Mouse (Mus musculus): Measurements from ENCODE around the gene Tspan18.
A peak's percentile ranks its signal among the peaks of the same experiment; 100 is the strongest.

Gene Tspan18

DNA sequence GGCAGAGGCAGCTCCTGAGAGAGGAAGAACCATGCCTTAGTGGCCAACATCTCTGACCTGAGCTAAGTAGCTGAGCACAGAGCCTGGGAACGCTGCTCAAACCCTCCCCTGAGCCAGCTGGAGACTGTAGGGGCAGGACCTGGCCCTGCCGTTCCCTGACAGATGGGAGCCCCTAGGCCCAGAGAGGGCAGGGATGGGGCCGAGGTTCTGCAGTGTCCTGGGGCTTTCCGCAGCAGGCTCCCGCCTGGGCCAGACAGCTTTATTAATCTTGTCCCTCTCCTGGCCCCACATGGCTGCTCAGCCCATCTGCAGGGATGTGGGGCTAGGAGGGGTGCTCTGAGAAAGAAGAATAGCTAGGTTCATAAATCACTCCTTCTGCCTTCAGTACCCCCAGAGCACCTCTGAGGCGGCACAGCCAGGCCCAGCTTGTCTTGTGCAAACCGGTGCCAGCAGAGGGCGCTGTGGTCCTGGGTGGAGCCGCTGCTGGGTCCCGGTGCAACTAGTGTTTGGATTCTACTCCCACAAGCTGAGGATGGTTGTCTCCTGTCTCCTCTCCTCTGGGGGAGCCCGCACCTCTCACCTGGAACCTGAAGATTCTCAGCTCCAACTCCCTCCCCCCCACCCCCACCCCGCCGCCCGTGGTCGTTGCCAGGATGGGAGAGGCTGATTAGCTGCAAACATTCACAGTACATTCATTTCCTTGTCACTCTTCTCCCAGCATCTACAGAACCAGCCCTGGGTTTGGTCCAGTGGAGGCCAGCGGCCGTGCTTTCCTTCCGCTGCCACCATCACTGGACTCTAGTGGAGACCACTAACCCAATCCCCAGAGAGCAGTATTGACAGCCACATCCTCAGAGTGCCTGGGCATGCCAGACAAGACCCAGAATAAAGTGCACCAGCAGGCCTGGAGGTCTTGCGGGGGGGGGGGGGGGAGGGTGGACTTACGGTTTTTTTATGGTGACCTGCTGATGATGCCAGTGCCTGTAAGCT lies 107.4 kb downstream of the Tspan18 start:
- TF ChIP-seq NANOG (IDR thresholded peaks at IDR 0.05; ENCODE audit: borderline replicate concordance, low read length) (no peak), CTCF (conservative IDR thresholded peaks at IDR 0.05; ENCODE audit: low read length) (peak; percentile 63), POU5F1 (IDR thresholded peaks at IDR 0.05; ENCODE audit: borderline replicate concordance, low read length) (no peak)
- 0 out of 2 replicates have a peak overlapping the region, but pooled peaks have one; percentile 10 for H3K4me3 ChIP-seq (replicated peaks; ENCODE audit: low read length)
- peaks cover 37% of the 10 kb centered on the region for H3K27me3 ChIP-seq (ENCODE audit: insufficient read depth, low read length)
- no peaks in the 10 kb centered on the region for H3K9me3 ChIP-seq (ENCODE audit: low read length)
- no peaks in the 10 kb centered on the region for H3K36me3 ChIP-seq (ENCODE audit: insufficient read depth, low read length)
- peaks cover 9% of the 10 kb centered on the region; the same call in 1 of the 2 replicates for H3K4me1 ChIP-seq (replicated peaks; ENCODE audit: low read depth, low read length)

DNA sequence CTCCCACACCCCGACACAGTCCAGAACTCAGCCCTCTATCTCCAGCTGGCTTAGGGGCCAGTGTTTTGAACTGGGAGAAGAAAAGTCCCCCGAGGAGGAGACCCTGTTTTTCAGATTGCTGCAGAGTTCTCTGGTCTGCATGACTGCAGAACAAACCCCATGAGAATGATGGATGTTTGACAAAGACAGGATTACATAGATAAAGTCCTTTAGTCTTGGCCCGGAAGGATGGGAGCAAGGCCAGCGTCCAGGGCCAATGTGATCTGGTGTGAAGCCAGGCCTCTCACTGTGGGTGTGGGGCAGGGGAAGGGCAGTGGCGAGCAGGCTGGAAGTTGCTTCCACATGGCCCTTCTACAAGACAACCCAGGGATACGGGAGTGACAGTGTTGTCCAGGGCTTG lies 110.8 kb downstream of the Tspan18 start:
- TF ChIP-seq CTCF (conservative IDR thresholded peaks at IDR 0.05; ENCODE audit: low read length) (no peak), NANOG (IDR thresholded peaks at IDR 0.05; ENCODE audit: borderline replicate concordance, low read length) (no peak), POU5F1 (IDR thresholded peaks at IDR 0.05; ENCODE audit: borderline replicate concordance, low read length) (no peak)
- H3K9me3 ChIP-seq (ENCODE audit: low read length), result no peaks in the 10 kb centered on the region
- H3K4me3 ChIP-seq (replicated peaks; ENCODE audit: low read length), result no peak overlapping the region
- no peaks in the 10 kb centered on the region for H3K36me3 ChIP-seq (ENCODE audit: insufficient read depth, low read length)
- H3K27me3 ChIP-seq (ENCODE audit: insufficient read depth, low read length), result peaks cover 26% of the 10 kb centered on the region
- peaks cover 9% of the 10 kb centered on the region; the same call in 1 of the 2 replicates for H3K4me1 ChIP-seq (replicated peaks; ENCODE audit: low read depth, low read length)

DNA sequence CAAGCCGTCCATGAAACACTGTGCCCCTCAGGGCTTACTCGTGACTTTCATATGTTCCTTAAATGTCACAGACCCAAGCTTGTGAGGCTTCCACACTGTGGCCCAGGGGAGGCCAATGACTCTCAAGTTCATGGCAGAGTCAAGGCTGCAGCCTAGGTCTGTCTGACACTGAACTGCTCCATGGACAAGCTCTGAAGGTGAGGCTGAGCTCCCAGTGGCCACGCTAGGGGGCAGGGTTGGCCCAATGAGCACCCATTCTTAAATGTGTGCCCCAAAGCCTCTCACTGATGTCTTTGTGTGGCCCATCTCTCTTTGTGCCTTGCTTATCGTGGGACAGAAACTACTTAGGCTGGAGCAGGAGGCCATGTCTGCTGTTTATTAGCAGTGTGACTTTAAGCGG lies 113.9 kb downstream of the Tspan18 start:
- Histone ChIP-seq H3K4me1 (replicated peaks; ENCODE audit: low read depth, low read length) (no peaks in the 10 kb centered on the region), H3K36me3 (ENCODE audit: insufficient read depth, low read length) (no peaks in the 10 kb centered on the region), H3K9me3 (ENCODE audit: low read length) (no peaks in the 10 kb centered on the region), H3K27me3 (ENCODE audit: insufficient read depth, low read length) (peaks cover 21% of the 10 kb centered on the region), H3K4me3 (replicated peaks; ENCODE audit: low read length) (no peak overlapping the region)
- no peak for TF ChIP-seq POU5F1 (IDR thresholded peaks at IDR 0.05; ENCODE audit: borderline replicate concordance, low read length)
- TF ChIP-seq NANOG (IDR thresholded peaks at IDR 0.05; ENCODE audit: borderline replicate concordance, low read length), result no peak
- no peak for TF ChIP-seq CTCF (conservative IDR thresholded peaks at IDR 0.05; ENCODE audit: low read length)

DNA sequence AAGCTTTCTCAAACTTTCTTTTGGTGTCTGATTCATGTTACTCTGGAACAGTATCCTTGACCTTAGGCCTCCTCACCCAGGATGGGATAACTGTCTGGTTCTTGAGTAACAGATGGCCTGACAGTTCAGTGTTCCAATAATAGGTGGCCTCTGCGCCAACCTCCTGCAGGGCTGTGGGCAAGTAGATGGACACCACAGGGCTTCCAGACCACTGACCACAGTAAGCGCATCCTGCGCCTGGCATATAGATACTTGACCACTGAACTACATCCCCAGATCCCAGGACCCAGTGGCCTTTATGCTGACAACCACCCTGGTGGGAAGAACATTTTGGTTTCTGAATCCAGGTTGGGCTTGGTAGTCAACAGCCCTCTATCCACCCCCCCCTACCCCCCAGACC lies 114.7 kb downstream of the Tspan18 start:
- H3K9me3 ChIP-seq (ENCODE audit: low read length), result no peaks in the 10 kb centered on the region
- H3K36me3 ChIP-seq (ENCODE audit: insufficient read depth, low read length), result no peaks in the 10 kb centered on the region
- H3K4me3 ChIP-seq (replicated peaks; ENCODE audit: low read length), result no peak overlapping the region
- peaks cover 2% of the 10 kb centered on the region for H3K4me1 ChIP-seq (replicated peaks; ENCODE audit: low read depth, low read length)
- TF ChIP-seq CTCF (conservative IDR thresholded peaks at IDR 0.05; ENCODE audit: low read length) (no peak), NANOG (IDR thresholded peaks at IDR 0.05; ENCODE audit: borderline replicate concordance, low read length) (no peak), POU5F1 (IDR thresholded peaks at IDR 0.05; ENCODE audit: borderline replicate concordance, low read length) (no peak)
- H3K27me3 ChIP-seq (ENCODE audit: insufficient read depth, low read length), result peaks cover 18% of the 10 kb centered on the region; the same call in 1 of the 2 replicates

DNA sequence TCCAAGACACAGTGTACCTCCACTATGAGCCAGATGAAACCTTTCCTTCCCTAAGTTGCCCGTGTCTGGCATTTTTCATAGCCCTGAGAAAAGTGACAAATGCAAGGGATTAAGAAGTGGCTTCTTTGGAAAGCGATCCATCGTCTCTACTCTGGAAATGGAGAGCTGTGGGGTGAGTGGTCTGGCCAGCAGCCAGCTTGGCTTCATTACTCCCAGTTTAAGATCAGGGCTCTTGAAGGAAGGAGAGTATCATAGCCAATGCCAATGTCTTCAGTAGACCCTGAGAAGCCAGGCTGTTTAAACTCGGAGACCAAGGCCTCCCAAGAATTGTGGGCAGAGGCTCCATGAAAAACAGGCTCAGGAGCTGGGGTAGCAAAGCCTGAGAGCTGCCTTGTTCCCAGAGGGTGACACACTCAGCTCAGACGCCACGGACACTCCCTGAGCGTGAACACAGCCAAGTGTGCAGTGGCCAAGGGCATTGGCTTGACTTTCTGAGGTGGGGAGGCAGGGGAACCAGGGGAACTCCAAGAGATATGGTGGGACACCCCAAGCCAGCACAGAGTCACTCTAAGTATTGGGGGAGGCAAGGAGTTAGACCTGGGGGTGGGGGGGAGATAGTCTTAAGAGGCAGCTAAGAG lies 115.8 kb downstream of the Tspan18 start:
- Histone ChIP-seq H3K36me3 (ENCODE audit: insufficient read depth, low read length) (no peaks in the 10 kb centered on the region), H3K27me3 (ENCODE audit: insufficient read depth, low read length) (peaks cover 11% of the 10 kb centered on the region; the same call in 1 of the 2 replicates), H3K4me1 (replicated peaks; ENCODE audit: low read depth, low read length) (peaks cover 10% of the 10 kb centered on the region), H3K4me3 (replicated peaks; ENCODE audit: low read length) (no peak overlapping the region), H3K9me3 (ENCODE audit: low read length) (no peaks in the 10 kb centered on the region)
- no peak for TF ChIP-seq CTCF (conservative IDR thresholded peaks at IDR 0.05; ENCODE audit: low read length)
- TF ChIP-seq POU5F1 (IDR thresholded peaks at IDR 0.05; ENCODE audit: borderline replicate concordance, low read length), result no peak
- TF ChIP-seq NANOG (IDR thresholded peaks at IDR 0.05; ENCODE audit: borderline replicate concordance, low read length), result no peak

DNA sequence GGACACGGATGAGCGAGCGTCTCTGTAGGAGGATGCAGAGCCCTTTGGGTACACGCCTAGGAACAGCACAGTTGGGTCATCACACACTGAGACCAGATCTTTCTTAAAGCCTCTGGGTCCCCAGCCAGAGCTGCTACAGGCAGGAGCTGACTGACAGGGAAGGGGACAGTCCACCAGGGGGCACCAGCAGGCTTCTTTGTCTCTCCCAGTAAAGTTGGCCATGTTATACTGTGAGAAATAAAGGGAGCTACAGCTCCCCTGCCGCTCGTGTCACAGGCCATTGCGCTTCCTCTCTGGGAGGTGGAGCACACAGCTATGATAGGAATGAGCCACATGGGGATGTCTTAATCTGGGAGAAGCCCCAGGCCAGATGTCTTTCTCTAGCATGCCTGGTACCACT lies 117.3 kb downstream of the Tspan18 start:
- Histone ChIP-seq H3K27me3 (ENCODE audit: insufficient read depth, low read length) (peaks cover 11% of the 10 kb centered on the region; the same call in 1 of the 2 replicates), H3K4me3 (replicated peaks; ENCODE audit: low read length) (no peak overlapping the region), H3K9me3 (ENCODE audit: low read length) (peaks cover 3% of the 10 kb centered on the region; the same call in 1 of the 2 replicates), H3K36me3 (ENCODE audit: insufficient read depth, low read length) (no peaks in the 10 kb centered on the region), H3K4me1 (replicated peaks; ENCODE audit: low read depth, low read length) (peaks cover 10% of the 10 kb centered on the region)
- no peak for TF ChIP-seq POU5F1 (IDR thresholded peaks at IDR 0.05; ENCODE audit: borderline replicate concordance, low read length)
- peak; percentile 61 for TF ChIP-seq CTCF (conservative IDR thresholded peaks at IDR 0.05; ENCODE audit: low read length)

DNA sequence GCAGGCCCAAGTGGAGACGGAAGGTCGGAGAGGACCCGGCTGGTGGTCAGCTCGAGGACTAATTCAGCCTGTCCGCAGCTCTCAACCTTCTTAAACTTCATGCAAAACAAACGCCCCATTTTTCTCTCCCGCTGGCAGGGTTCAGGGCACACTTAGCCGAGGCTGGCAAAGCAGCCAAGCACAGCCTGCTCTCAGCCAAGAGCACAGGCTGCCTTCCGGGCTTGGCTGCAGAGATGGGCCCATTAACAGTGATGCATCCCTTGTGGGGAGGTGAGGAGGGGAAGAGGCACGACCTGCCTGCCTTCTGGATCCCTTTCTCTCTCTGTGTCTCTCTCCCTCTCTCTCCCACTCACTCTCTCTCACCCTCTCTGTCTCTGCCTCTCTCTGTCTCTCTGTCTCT lies 118.5 kb downstream of the Tspan18 start:
- no peak overlapping the region for H3K4me3 ChIP-seq (replicated peaks; ENCODE audit: low read length)
- no peaks in the 10 kb centered on the region for H3K36me3 ChIP-seq (ENCODE audit: insufficient read depth, low read length)
- peaks cover 10% of the 10 kb centered on the region for H3K4me1 ChIP-seq (replicated peaks; ENCODE audit: low read depth, low read length)
- peaks cover 12% of the 10 kb centered on the region; the same call in 1 of the 2 replicates for H3K9me3 ChIP-seq (ENCODE audit: low read length)
- TF ChIP-seq NANOG (IDR thresholded peaks at IDR 0.05; ENCODE audit: borderline replicate concordance, low read length) (no peak), CTCF (conservative IDR thresholded peaks at IDR 0.05; ENCODE audit: low read length) (no peak), POU5F1 (IDR thresholded peaks at IDR 0.05; ENCODE audit: borderline replicate concordance, low read length) (no peak)
- peaks cover 8% of the 10 kb centered on the region; the same call in 1 of the 2 replicates for H3K27me3 ChIP-seq (ENCODE audit: insufficient read depth, low read length)

DNA sequence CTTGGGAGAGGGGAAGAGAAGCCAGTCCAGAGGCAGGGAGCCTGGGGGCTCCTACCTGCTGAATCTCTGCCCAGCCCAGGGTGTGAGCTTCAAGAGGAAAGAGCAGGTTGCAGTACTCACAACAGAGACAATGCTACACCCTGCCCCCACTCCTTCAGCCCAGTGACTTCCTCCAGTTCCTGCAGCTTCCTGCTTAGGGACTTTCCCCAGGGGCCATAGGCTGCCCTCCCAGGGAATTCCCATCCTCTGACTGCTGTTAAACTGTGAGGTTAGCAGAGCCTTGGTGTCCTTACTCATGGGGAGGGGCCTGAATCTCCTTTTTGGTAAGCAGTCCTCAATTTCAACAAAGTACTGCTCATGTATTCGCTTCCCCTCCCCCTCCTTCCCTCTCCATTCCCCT lies 120.1 kb downstream of the Tspan18 start:
- TF ChIP-seq POU5F1 (IDR thresholded peaks at IDR 0.05; ENCODE audit: borderline replicate concordance, low read length) (no peak), NANOG (IDR thresholded peaks at IDR 0.05; ENCODE audit: borderline replicate concordance, low read length) (no peak), CTCF (conservative IDR thresholded peaks at IDR 0.05; ENCODE audit: low read length) (no peak)
- H3K36me3 ChIP-seq (ENCODE audit: insufficient read depth, low read length), result no peaks in the 10 kb centered on the region
- peaks cover 14% of the 10 kb centered on the region; the same call in 1 of the 2 replicates for H3K27me3 ChIP-seq (ENCODE audit: insufficient read depth, low read length)
- H3K9me3 ChIP-seq (ENCODE audit: low read length), result peaks cover 12% of the 10 kb centered on the region; the same call in 1 of the 2 replicates
- no peak overlapping the region for H3K4me3 ChIP-seq (replicated peaks; ENCODE audit: low read length)
- peaks cover 10% of the 10 kb centered on the region for H3K4me1 ChIP-seq (replicated peaks; ENCODE audit: low read depth, low read length)
